Mouse (Mus musculus): ENCODE results near the gene Pisd. TPM values are rescaled to one million over a fixed set of nuclear protein-coding genes. Genes with fewer than 3 reads are reported as not detected.
"Not testable (repeated sequence)": the region's sequence is repeated elsewhere in the genome, so short reads cannot be mapped to it uniquely, and the experiment has no call there.

The Pisd gene
- total RNA-seq (2021): 10 to 100 TPM; 26.8 to 28.7 TPM
- long read RNA-seq, experiment 1, transcript Pisd-201 (8 exons, 2,183 nt): major isoform, 75 of 127 reads
- long read RNA-seq, experiment 1, partial matches to known transcripts: 4 of 127 reads
- long read RNA-seq, experiment 1, other reads (novel, unspliced or antisense): 47 of 127 reads
- long read RNA-seq, experiment 2, transcript Pisd-201 (8 exons, 2,183 nt): major isoform, 78 of 147 reads
- long read RNA-seq, experiment 2, partial matches to known transcripts: 1 of 147 reads
- long read RNA-seq, experiment 2, other reads (novel, unspliced or antisense): 67 of 147 reads

GRCm38 (mm10) chr5:32785313-32785915 is at the start of gene Pisd:
Pisd (minus strand) TSS chr5:32785646.
- DNase-seq: peak; percentile 93 to 96
- intact Hi-C loops (cut with DNase I): loop anchor here (5.0 kb wide), 1 partner anchor 68 kb away; no protein-coding TSS in a partner anchor

DNA sequence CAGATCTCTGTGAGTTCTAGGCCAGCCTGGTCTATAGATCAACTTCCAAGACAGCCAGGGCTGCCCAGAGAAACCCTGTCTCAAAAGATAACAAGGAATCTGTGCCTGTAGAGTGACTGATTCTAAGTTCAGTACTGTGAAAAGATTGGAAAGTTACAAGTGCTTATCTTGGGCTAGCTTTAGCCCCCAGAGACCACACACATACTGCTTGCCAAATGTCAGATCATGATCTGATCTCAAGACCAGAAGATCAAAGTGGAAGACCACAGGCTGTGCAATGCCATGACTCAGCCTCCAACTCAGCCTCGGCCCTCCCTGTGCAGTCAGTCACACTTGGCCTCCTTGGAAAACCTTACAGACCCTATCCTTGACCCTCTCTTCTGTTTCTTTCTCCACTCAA is 49.1 kb upstream of the Pisd start:
- intact Hi-C loops (cut with DNase I): no loop called here
- DNase-seq: no peak

DNA sequence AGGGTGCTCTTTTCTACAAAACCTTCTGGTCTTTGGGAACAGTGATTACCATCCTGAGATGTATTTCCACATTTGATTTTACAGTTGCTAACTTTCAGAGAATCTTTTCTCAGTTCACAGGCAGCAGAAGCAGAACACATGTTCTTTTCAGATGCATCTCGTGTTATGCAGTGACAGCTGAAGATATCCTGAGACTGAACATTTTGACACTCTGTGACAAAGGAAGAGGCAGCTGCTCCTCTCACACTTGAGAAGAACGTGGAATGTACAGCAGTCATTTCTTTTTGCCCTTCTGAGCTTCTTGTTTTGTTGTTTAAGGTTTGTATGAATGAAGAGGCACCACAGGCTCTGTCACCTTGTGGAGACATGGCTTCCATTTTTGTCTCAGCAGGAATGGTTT is 44.6 kb upstream of the Pisd start:
- intact Hi-C loops (cut with DNase I): no loop called here
- DNase-seq: no peak

DNA sequence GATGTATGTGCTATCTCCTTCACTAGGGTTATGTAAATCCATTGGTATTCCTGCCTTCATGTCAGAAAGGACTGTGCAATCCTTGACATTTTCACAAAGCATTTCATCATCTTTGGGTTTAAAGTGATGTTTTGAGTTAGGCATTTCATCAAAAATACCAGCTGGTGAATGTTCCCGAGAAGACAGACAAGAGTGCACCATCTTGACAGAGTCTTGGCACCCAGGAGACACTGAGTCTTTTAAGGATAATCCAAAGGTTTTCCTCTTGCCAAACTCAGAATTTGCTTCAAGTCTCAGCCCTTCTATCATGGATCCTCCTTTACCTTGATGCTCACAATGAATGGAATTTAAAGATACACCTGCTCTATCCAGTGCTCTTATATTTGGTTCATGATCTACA is 43.3 kb upstream of the Pisd start:
- intact Hi-C loops (cut with DNase I); DNase-seq: not testable (repeated sequence)

GRCm38 (mm10) chr5:32827009-32827408 is 41.6 kb upstream of the Pisd start, which contains the start of gene Gm20671:
Gm20671 (minus strand) TSS chr5:32827109.
- DNase-seq: no peak
- intact Hi-C loops (cut with DNase I): no loop called here

GRCm38 (mm10) chr5:32820471-32820870 is 35.0 kb upstream of the Pisd start:
- no peak for DNase-seq
- intact Hi-C loops (cut with DNase I): no loop called here

DNA sequence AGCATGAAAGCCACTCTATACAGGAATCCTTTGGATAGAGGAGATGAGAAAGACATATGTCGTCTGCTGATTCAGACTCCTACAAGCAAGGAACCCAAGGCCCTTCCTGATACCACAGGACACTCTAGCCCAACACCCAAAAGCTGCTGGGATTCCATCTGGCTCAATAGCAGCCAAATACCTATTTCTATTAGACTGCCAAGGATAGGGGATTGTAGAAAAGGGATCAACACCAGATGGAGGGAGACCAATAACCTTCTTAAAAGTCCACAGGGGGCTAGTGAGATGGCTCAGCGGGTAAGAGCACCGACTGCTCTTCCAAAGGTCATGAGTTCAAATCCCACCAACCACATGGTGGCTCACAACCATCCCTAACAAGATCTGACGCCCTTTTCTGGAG is 29.9 kb upstream of the Pisd start:
- intact Hi-C loops (cut with DNase I): no loop called here
- DNase-seq: no peak

DNA sequence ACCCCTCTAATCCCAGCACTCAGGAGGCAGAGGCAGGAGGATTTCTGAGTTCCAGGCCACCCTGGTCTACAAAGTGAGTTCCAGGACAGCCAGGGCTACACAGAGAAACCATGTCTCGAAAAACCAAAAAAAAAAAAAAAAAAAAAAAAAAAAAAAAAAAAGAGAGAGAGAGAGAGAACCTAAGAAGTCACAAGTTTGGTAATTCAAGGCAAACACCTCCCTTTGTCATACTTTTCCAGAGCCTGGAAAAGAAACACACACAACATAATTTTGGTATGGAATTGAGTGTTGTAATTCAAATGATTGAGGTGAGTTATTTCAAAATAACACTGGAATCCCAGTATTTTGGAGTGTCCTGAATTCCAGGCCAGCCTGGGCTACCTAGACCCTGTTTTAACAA is 1.0 kb upstream of the Pisd start:
- DNase-seq: not testable (repeated sequence)
- intact Hi-C loops (cut with DNase I): loop anchor here (5.0 kb wide), 1 partner anchor 69 kb away; no protein-coding TSS in a partner anchor

DNA sequence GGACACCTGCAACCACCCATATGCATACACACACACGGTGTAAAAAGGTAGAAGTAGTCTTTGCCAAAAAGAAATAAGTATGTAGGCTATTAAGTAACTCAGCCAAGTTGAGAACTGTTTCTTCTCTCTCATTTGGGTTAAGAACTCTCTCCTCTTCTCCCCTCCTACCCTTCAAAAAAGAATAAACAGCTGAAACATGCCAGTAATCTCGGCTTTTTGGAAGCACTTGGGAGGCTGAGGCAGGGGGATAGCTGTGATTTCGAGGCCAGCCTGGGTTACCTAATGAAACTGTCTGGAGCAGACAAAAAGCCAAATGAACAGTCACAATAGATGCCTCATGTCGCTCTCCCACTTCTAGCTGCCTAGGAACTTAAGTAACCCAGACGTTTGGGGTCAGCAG is 720 bp downstream of the Pisd start:
- intact Hi-C loops (cut with DNase I): loop anchor here (5.0 kb wide), 1 partner anchor 67 kb away; no protein-coding TSS in a partner anchor
- DNase-seq: no peak

- DNase-seq: no peak
- intact Hi-C loops (cut with DNase I): no loop called here
These were observed 3.9 kb downstream of the Pisd start for GRCm38 (mm10) chr5:32781596-32781995.

- DNase-seq: no peak
- intact Hi-C loops (cut with DNase I): no loop called here
These were observed 7.3 kb downstream of the Pisd start for GRCm38 (mm10) chr5:32778168-32778567.

DNA sequence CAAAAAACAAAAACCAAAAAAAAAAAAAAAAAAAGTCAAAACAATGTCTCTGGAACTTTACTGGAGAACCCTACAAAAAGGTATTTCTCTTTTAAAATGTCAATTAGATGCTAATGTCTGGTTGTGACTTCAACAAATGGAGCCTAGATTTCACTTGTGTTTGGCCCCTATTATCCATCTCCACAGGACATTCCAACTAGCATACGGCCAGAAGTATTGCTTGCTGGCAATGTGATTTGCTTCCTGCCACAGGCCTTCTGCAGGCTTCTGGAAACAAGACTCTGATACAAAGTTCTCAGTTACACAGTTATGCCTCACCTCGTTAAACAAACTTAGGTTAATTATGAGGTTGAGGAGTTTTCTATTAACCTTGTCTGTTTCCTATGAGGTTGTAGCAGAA is 13.1 kb downstream of the Pisd start:
- no peak for DNase-seq
- intact Hi-C loops (cut with DNase I): no loop called here

DNA sequence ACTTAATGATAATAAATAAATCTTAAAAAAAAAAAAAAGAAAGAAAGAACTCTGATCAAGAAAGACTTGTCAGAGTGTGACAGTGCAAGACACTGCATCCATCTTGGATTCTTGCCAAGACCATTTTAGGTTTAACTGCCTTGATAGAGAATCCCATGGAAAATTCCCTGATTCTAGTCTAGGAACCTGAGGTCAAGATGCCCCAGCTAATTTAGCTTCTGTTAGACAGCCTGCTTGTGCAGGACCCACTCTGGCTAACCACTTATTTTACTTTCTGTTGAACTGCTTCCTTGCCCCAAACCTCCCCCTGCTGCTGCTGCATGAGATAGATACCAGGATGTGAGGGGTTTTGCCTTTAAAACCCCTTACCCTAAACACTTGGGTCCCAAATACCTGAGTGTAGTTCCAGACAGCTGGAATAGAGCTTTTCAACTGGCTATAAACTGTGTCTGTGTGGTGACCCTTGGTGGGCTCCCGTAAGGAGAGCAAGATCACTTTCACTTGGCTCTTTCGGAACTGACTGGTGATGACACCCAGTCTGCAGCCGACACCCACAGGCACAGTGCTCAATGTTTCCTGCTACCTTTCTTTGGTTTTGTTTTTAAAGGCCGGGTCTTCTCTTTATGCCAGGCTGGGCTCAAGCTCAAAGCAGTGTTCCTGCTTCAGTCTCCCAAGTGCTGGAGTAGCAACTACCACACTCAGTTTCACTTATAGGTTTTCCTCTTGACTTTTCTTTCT is 17.6 kb downstream of the Pisd start:
- no peak for DNase-seq
- intact Hi-C loops (cut with DNase I): no loop called here

DNA sequence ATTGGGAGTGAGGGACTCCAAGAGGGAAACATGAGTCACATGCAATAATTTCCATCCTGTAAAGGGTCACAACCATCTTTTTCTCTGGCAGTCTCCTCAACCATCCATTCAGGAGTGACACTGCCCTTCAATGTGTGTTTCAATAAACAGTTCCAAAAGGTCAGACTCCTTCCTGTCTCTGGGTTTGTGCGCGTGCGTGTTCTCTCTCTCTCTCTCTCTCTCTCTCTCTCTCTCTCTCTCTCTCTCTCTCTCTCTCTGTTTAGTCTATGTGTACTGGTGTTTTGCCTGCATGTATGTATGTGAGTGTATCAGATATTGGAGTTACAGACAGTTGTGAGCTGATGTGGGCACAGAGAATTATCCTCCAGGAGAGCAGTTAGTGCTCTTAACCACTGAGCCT is 18.4 kb downstream of the Pisd start:
- intact Hi-C loops (cut with DNase I): no loop called here

DNA sequence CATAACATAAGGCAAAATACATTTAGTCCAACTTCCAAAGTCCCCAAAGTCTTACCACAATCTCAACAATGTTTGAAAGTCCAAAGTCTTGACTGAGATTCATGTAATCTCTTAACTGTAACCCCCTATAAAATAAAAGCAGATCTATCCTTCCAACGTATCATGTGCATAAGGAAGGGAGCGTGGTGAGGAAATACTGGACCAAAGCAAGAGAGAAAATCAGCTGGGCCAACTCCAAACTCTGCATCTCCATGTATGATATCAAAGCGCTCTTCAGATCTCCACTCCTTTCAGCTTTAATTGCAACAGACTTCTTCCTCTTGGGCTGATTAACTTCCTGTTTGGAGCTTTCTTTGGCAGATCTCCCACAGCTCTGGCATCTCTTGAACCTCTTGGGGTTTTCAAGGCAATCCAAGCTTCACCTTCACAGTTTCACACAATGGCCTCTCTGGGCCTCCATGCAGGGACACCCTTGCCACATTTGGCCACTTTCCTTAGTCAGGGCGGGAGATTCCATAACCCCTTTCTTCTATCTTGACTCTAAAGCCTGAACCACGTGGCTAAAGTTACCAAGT is 23.8 kb downstream of the Pisd start:
- DNase-seq: peak; percentile 15 to 48

More for the DNA sequence above, 18.4 kb downstream of the Pisd start:
- DNase-seq: no peak

DNA sequence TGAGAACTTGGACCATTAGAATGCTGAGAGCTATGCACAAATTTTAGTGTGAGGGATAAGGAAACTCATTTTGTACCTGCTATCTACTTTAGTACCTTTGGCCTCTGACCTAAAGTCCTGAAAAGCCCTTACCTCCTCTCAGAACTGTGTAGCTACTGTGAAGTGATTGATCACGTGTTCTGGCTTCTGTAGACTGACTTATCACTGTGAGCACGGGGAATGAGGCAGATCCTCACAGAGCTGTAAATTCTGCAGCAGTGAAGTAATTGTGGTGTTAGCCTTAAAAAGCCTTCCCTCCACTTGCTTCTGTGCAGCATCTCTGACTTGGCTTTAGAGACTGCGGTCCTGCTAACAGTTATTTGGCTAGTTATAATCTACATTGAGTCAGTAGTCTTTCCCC is 24.7 kb downstream of the Pisd start:
- DNase-seq: no peak
- intact Hi-C loops (cut with DNase I): no loop called here

More for the DNA sequence above, 23.8 kb downstream of the Pisd start:
- intact Hi-C loops (cut with DNase I): no loop called here

- intact Hi-C loops (cut with DNase I); DNase-seq: not testable (repeated sequence)
These were observed 25.1 kb downstream of the Pisd start for GRCm38 (mm10) chr5:32760352-32760751.

DNA sequence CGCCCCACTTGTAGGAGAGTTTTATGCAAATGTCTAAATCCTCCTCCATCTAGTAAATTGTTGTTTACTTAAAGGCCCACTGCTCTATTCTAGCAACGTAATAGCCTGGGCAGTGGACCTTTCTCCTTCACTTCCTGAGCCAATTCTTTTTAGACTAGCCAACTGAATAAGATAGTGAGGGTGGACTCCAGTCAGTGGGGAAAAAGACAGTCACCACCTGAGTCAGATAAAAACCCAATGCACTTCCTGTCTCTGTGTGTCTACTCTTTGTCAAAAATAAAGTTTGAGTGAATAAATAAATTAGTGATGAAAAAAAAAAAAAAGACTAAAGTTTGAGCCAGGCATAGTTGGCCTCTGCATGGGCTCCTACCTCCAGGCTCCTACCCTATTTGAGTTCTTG is 25.8 kb downstream of the Pisd start:
- DNase-seq: no peak
- intact Hi-C loops (cut with DNase I): no loop called here

- no peak for DNase-seq
- intact Hi-C loops (cut with DNase I): no loop called here
These were observed 29.3 kb downstream of the Pisd start for GRCm38 (mm10) chr5:32756141-32756540.

DNA sequence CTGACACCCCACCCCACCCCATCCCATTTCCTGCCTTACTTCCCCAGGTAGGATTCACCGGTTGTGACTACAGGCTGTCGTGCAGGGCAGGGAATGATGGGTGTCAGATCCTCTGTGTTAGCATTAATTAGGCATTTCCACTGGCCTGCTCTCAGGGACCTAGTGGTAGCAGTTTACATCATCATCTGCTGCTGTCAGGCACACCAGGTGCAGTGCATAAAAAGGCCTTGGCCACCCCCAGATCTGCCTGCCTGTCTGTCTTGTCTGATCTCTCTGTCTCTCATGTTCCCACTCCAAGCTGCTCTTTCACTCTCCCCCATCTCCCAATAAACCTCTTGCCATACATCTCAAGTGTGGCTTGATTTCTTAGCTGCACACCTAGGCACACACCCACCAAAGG is 33.7 kb downstream of the Pisd start:
- intact Hi-C loops (cut with DNase I): no loop called here

GRCm38 (mm10) chr5:32748936-32749335 is 36.5 kb downstream of the Pisd start:
- DNase-seq: no peak
- intact Hi-C loops (cut with DNase I): no loop called here

More for the DNA sequence above, 33.7 kb downstream of the Pisd start:
- no peak for DNase-seq
